Mouse (Mus musculus): ENCODE results near the gene Casp3. TPM values are rescaled to one million over a fixed set of nuclear protein-coding genes. Genes with fewer than 3 reads are reported as not detected.
"Not testable (repeated sequence)": the region's sequence is repeated elsewhere in the genome, so short reads cannot be mapped to it uniquely, and the experiment has no call there.

Casp3 gene
- polyA plus RNA-seq (2015; fragmentation: Nextera tagmentation; extraction: Ambion mirVana): 208 and 213 TPM in 2 replicates

DNA sequence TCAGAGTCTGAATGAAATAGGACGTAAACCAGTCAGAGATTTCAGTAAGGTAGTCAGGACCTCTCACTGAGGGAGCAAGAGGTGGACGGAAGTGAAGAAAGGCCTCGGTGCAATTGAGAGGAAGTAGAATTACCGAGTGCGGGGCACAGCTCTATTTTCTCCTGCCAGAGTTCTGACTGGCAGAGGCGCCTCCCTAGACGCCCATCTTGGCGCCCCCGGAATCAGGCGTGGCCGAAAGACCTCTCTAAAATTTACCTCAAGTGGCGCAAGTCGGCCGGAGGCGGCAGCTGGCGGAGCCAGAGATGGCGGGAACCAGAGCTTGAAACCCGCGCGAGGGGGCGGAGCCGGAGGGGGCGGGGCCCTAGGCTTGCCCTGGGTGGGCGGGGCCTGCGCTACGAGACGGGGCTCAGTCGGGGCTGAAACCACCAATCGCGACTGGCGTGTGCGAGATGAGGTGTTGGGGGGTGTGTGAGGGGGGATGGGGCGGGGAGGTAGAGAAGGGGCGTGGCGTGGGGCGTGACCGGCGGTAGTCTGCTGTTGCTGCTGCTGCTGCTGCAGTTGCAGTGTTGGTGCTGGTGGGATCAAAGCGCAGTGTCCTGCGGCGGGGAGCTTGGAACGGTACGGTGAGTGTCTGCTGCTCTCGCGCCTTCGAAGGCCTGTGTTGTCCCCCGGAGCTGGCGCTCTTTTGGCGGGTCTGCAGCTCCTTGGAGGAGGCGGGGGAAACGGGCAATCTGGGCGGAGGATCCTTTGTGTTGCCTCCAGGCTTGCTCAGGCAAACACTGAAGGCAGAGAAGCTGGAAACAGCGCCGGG lies at the start of gene Casp3, which contains the start of gene Primpol:
Casp3 (plus strand) TSS at position 413 of the 811 bp plus-strand sequence.
Primpol (minus strand) TSS at position 334 of the 811 bp plus-strand sequence.
- no peaks in the 10 kb centered on the region for H3K27me3 ChIP-seq
- H3K9ac ChIP-seq: peak within 1 kb of the TSS; percentile 91
- peak within 1 kb of the TSS; percentile 92 for H3K4me2 ChIP-seq
- peak within 1 kb of the TSS; percentile 86 for H3K4me3 ChIP-seq
- WGBS: under 1% methylated on average over 53 of the region's 54 CpGs
- H3K9me3 ChIP-seq (replicated peaks): no peaks in the 10 kb centered on the region
- no peaks in the 10 kb centered on the region for H3K36me3 ChIP-seq (ENCODE audit: poor library complexity, severe bottlenecking)
- peak; percentile 98 for ATAC-seq
- peaks cover 37% of the 10 kb centered on the region for H3K4me1 ChIP-seq
- H3K27ac ChIP-seq: peak within 1 kb of the TSS; percentile 94

GRCm38 (mm10) chr8:46567946-46568345 lies 49.1 kb upstream of the Casp3 start:
- no peak for ATAC-seq
- WGBS: 87% methylated on average over 8 of the region's 8 CpGs
- no peaks in the 10 kb centered on the region for H3K4me1 ChIP-seq
- H3K36me3 ChIP-seq (ENCODE audit: poor library complexity, severe bottlenecking): peaks cover 35% of the 10 kb centered on the region
- no peak overlapping the region for H3K4me3 ChIP-seq
- H3K4me2 ChIP-seq: no peak overlapping the region
- H3K9me3 ChIP-seq (replicated peaks): no peaks in the 10 kb centered on the region
- H3K27ac ChIP-seq: no peak overlapping the region
- no peaks in the 10 kb centered on the region for H3K27me3 ChIP-seq
- H3K9ac ChIP-seq: no peak overlapping the region

DNA sequence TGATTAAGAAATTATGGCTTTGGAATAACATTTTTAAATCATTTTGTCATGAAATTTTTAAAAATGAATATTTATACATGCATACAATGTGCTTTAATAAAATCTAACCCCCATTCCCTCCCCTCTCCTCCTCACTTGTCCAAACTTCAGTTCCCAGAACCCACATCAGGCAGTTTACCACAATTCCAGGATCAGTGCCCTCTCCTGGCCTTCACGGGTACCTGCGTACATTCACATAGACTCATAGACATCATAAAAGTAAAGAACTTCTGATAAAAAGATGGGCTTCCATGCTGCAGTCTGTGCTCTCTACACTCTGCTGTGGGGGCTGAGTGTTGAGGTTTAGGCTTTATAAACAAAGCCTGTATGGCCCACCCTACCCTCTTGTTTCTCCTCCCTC lies 48.1 kb upstream of the Casp3 start:
- H3K4me3 ChIP-seq: no peak overlapping the region
- H3K9ac ChIP-seq: no peak overlapping the region
- no peak overlapping the region for H3K4me2 ChIP-seq
- peaks cover 33% of the 10 kb centered on the region for H3K36me3 ChIP-seq (ENCODE audit: poor library complexity, severe bottlenecking)
- H3K9me3 ChIP-seq (replicated peaks): no peaks in the 10 kb centered on the region
- H3K4me1 ChIP-seq: no peaks in the 10 kb centered on the region
- WGBS: 82% methylated on average over 2 of the region's 2 CpGs
- ATAC-seq: no peak
- H3K27ac ChIP-seq: no peak overlapping the region
- no peaks in the 10 kb centered on the region for H3K27me3 ChIP-seq

- no peak overlapping the region for H3K4me3 ChIP-seq
- no peak for ATAC-seq
- WGBS: 87% methylated on average over 19 of the region's 19 CpGs
- H3K36me3 ChIP-seq (ENCODE audit: poor library complexity, severe bottlenecking): peaks cover 33% of the 10 kb centered on the region
- H3K4me2 ChIP-seq: no peak overlapping the region
- H3K9ac ChIP-seq: no peak overlapping the region
- no peaks in the 10 kb centered on the region for H3K27me3 ChIP-seq
- no peaks in the 10 kb centered on the region for H3K4me1 ChIP-seq
- no peak overlapping the region for H3K27ac ChIP-seq
- H3K9me3 ChIP-seq (replicated peaks): no peaks in the 10 kb centered on the region
Observed at GRCm38 (mm10) chr8:46569659-46570441, 47.2 kb upstream of the Casp3 start.

GRCm38 (mm10) chr8:46570673-46571072 lies 46.4 kb upstream of the Casp3 start:
- Histone ChIP-seq H3K9me3 (replicated peaks) (no peaks in the 10 kb centered on the region), H3K4me1 (no peaks in the 10 kb centered on the region), H3K27me3 (no peaks in the 10 kb centered on the region), H3K4me3 (no peak overlapping the region), H3K9ac (no peak overlapping the region), H3K36me3 (ENCODE audit: poor library complexity, severe bottlenecking) (peaks cover 31% of the 10 kb centered on the region), H3K27ac (no peak overlapping the region), H3K4me2 (no peak overlapping the region)
- ATAC-seq: no peak
- 91% methylated on average over 10 of the region's 14 CpGs for WGBS

GRCm38 (mm10) chr8:46573446-46573845 lies 43.6 kb upstream of the Casp3 start:
- ATAC-seq: no peak
- Histone ChIP-seq H3K27ac (no peak overlapping the region), H3K27me3 (no peaks in the 10 kb centered on the region), H3K9me3 (replicated peaks) (no peaks in the 10 kb centered on the region), H3K9ac (no peak overlapping the region), H3K4me3 (no peak overlapping the region), H3K4me2 (no peak overlapping the region), H3K4me1 (no peaks in the 10 kb centered on the region), H3K36me3 (ENCODE audit: poor library complexity, severe bottlenecking) (peaks cover 45% of the 10 kb centered on the region)
- 79% methylated on average over 2 of the region's 2 CpGs for WGBS

DNA sequence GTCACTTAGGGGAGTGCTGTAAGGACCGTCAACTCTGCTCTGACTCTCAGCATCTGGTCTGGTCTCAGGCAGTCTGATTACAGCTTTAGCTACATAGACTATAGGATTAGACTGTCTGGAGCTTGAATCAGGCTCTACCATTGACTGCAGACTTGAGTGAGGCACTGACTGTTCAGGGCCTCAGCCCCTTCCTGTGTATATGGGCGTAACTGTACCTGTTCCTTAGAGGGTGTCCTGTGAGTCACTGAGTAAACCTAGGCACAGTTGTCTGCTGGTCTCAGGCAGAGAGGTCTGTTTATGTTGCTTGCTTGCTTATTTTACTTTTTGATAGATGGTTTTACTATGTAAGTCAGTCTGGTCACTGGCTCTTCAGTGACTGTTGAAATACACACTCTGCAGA lies 43.1 kb upstream of the Casp3 start:
- H3K27ac ChIP-seq: no peak overlapping the region
- no peaks in the 10 kb centered on the region for H3K4me1 ChIP-seq
- no peaks in the 10 kb centered on the region for H3K27me3 ChIP-seq
- no peak overlapping the region for H3K4me2 ChIP-seq
- H3K9ac ChIP-seq: no peak overlapping the region
- peaks cover 50% of the 10 kb centered on the region for H3K36me3 ChIP-seq (ENCODE audit: poor library complexity, severe bottlenecking)
- WGBS: 96% methylated on average over 2 of the region's 2 CpGs
- H3K4me3 ChIP-seq: no peak overlapping the region
- H3K9me3 ChIP-seq (replicated peaks): no peaks in the 10 kb centered on the region
- ATAC-seq: no peak

DNA sequence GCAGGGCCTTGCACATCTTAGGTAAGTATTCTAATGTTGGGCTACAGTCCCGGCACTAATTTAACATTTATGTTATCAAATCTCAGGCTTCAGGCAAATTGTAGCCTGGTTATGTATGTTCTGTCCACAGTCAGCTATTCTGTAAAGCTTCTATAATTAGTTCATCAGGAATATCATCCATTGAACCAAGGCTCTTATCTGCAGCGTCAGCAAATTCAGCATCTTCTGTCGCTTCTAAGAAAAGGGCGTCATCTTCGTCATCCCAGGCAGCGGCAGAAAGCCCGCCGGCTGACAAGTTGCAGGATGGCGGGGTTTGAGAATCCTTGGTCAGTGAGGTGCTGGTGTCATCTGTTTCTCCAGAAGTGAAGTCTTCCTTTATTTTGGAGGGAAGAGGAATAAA lies 38.3 kb upstream of the Casp3 start:
- no peak for ATAC-seq
- no peak overlapping the region for H3K4me2 ChIP-seq
- H3K36me3 ChIP-seq (ENCODE audit: poor library complexity, severe bottlenecking): peaks cover 52% of the 10 kb centered on the region
- no peaks in the 10 kb centered on the region for H3K4me1 ChIP-seq
- WGBS: 96% methylated on average over 9 of the region's 9 CpGs
- H3K9ac ChIP-seq: no peak overlapping the region
- H3K27me3 ChIP-seq: no peaks in the 10 kb centered on the region
- no peak overlapping the region for H3K27ac ChIP-seq
- no peaks in the 10 kb centered on the region for H3K9me3 ChIP-seq (replicated peaks)
- no peak overlapping the region for H3K4me3 ChIP-seq

GRCm38 (mm10) chr8:46584328-46584727 lies 32.8 kb upstream of the Casp3 start:
- H3K36me3 ChIP-seq (ENCODE audit: poor library complexity, severe bottlenecking): peaks cover 17% of the 10 kb centered on the region
- not testable (repeated sequence) for H3K9me3 ChIP-seq (replicated peaks); H3K4me2 ChIP-seq; H3K27ac ChIP-seq; H3K27me3 ChIP-seq; H3K4me3 ChIP-seq; ATAC-seq; H3K9ac ChIP-seq; H3K4me1 ChIP-seq
- 46% methylated on average over 4 of the region's 4 CpGs for WGBS

DNA sequence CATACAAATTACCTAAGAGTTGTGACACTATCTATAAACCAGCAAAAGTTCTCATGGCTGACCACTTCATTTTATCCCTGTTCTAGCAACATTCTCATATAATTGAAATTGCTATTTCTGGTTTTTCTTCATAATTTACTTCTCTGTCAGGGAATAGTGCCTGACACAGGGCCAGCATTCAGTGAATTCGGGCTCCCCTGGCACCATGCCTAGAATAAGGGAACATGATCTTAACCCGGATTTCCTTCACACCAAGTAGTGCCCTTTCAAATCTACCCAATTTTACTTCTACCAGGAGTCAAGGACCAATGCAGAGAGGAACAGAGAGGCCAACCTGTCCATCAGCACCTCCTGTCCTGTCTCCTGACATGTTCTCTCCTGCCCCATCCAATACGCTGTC lies 31.5 kb upstream of the Casp3 start:
- Histone ChIP-seq H3K36me3 (ENCODE audit: poor library complexity, severe bottlenecking) (peaks cover 15% of the 10 kb centered on the region; the same call in 1 of the 2 replicates), H3K27me3 (no peaks in the 10 kb centered on the region), H3K4me1 (no peaks in the 10 kb centered on the region), H3K9me3 (replicated peaks) (no peaks in the 10 kb centered on the region), H3K4me2 (no peak overlapping the region), H3K9ac (no peak overlapping the region), H3K27ac (no peak overlapping the region), H3K4me3 (no peak overlapping the region)
- no peak for ATAC-seq
- WGBS: 82% methylated on average over 3 of the region's 3 CpGs

GRCm38 (mm10) chr8:46587911-46588310 lies 29.2 kb upstream of the Casp3 start:
- Histone ChIP-seq H3K9ac (no peak overlapping the region), H3K27ac (no peak overlapping the region), H3K4me1 (no peaks in the 10 kb centered on the region), H3K4me2 (no peak overlapping the region), H3K4me3 (no peak overlapping the region), H3K9me3 (replicated peaks) (no peaks in the 10 kb centered on the region), H3K27me3 (no peaks in the 10 kb centered on the region), H3K36me3 (ENCODE audit: poor library complexity, severe bottlenecking) (peaks cover 2% of the 10 kb centered on the region; the same call in 1 of the 2 replicates)
- 95% methylated on average over 5 of the region's 5 CpGs for WGBS
- ATAC-seq: no peak

- no peak overlapping the region for H3K9ac ChIP-seq
- no peaks in the 10 kb centered on the region for H3K4me1 ChIP-seq
- no peak overlapping the region for H3K4me2 ChIP-seq
- H3K4me3 ChIP-seq: no peak overlapping the region
- 94% methylated on average over 2 of the region's 2 CpGs for WGBS
- no peak for ATAC-seq
- no peaks in the 10 kb centered on the region for H3K9me3 ChIP-seq (replicated peaks)
- H3K36me3 ChIP-seq (ENCODE audit: poor library complexity, severe bottlenecking): 0 out of 2 replicates have a peak, but pooled peaks cover 2% of the 10 kb centered on the region
- no peaks in the 10 kb centered on the region for H3K27me3 ChIP-seq
- H3K27ac ChIP-seq: no peak overlapping the region
Observed at GRCm38 (mm10) chr8:46588663-46589062, 28.4 kb upstream of the Casp3 start.
